Mouse (Mus musculus) midbrain, embryonic 14.5 days (tissue): ENCODE data around the gene Lrit2. TPM values are rescaled to one million over a fixed set of nuclear protein-coding genes. Genes with fewer than 3 reads are reported as not detected.

Source experiments
- polyA plus RNA-seq: library from polyadenylated mRNA; unstranded; fragments of >200 nt; fragmentation: Nextera tagmentation; extraction: Ambion mirVana; gene quantifications from 2 replicates; pipeline ENCODE4 v1.2.1, GENCODE M21; 2014

Lrit2 gene
- polyA plus RNA-seq, 1 experiment from 2014 or later: not detected

Other genes with a start within 250 kb of the Lrit2 start
- gene Ccser2, start 99.2 kb upstream of the Lrit2 start, polyA plus RNA-seq: 68.9 and 85.1 TPM in 2 replicates
- 0.24 TPM in 1 of 2 replicates, not detected in the other for gene Rgr, start 19.0 kb upstream of the Lrit2 start, polyA plus RNA-seq
- not detected in 2 replicates for gene Lrit1, start 13.1 kb upstream of the Lrit2 start, polyA plus RNA-seq
- gene Cdhr1, start 30.4 kb downstream of the Lrit2 start, polyA plus RNA-seq: 1.9 and 2.2 TPM in 2 replicates
- gene 2610528A11Rik, start 46.1 kb downstream of the Lrit2 start, polyA plus RNA-seq: 0.55 TPM in 1 of 2 replicates, not detected in the other
- 157 and 197 TPM in 2 replicates for gene Ghitm, start 67.3 kb downstream of the Lrit2 start, polyA plus RNA-seq